Mouse (Mus musculus): ENCODE measurements around the gene Acsl1.
"Not testable (repeated sequence)": the region's sequence is repeated elsewhere in the genome, so short reads cannot be mapped to it uniquely, and the experiment has no call there.

Acsl1 gene

DNA sequence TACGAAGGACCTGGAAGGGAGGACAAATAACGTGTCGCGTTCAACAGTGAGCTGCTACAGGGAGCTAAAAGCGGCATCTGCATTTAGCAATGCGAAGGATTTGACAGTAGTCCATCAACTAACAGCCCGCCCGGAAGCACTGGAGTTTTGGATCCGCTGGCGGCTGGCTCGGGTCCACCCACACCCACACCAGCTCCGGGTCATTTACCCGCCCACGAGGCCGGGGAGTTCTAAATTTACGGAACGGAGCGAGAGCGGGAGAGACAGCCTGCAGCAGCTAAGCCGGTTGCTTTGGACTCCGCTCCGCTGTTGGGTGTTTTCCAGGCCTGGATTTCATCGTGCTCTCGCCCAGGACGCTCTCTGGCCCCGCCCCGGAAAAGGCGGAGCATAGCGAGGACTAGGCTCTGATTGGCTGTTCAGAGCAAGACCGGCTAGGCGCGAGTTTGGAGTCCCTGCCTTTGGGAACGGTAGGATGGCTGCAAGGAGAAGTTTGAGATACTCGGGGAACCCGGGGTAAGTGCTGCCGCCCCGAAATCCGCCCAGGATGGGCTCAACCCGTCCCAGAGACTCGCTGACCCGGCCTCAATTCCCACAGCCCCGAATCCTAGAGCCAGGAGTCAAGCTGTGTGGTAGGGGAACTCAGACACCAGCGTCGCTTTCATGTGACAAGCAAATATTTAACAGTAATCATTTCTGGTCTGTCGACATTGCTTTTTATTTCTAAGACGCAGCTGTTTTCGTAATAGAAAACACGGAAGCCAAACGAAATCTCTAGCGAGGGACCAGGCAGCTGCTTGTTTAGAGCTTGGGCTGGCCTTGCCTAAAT, 81.0 kb downstream of the Acsl1 start, which contains the start of gene Cenpu:
Gene Cenpu, plus strand, starts transcription at position 414 of the 826 bp plus-strand sequence.
- peak; percentile 99 for DNase-seq (ENCODE audit: low read depth in 1 of 2, low spot score in 2 of 2)

DNA sequence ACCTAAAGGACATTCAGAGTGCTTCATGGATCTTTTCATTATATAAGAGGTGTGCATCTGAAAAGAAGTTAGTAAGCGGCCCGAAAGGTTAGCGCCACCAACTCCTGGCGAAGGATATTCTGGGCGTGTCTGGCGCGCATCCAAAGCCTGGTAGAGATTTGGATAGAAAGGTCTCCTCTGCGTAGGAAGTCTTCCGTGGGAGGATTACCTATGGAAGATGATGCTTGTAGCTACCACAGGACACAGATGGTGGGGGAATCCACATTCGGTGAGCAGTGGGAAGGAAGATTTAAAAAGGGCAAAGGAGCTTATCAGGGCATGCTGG, 81.6 kb downstream of the Acsl1 start:
- no peak for DNase-seq (ENCODE audit: low read depth in 1 of 2, low spot score in 2 of 2)

DNA sequence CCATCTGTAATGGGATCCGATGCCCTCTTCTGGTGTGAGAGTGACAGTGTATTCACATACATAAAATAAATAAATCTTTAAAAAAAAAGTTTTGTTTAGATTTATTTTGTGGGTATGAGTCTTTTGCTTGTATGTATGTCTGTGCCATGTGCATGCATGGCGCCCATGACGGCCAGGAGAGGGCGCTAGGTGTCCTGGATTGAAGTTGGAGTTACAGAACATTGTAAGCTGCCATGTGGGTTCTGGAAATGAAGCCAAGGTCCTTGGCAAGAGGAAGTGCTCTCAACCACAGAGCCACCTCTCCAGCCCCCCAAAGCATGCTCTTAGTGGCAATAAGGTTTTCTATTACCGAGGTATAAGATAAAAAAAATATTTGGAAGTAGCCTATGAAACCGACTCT, 88.6 kb downstream of the Acsl1 start:
- peak in 1 of 2 experiments; percentile 14 for DNase-seq (ENCODE audit: low read depth in 1 of 2, low spot score in 2 of 2)

DNA sequence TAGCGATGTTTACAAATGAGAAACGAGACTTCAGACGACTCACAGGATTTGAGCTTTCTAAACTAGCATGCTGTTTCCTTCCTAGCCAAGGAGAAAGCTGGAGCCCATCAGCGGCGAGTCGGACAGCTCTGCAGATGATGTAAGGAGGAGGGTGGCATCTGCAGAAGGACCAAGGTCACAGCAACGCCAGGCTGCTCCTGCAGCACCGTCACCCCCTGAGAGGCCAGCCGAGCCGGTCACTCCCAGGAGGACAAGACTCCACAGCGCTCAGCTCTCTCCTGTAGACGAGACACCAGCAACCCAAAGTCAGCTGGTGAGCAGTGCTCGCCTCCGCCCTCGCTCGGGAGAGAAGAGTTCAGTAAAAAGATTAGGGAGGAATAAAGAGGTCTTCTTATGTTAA, 91.5 kb downstream of the Acsl1 start:
- no peak for DNase-seq (ENCODE audit: low read depth in 1 of 2, low spot score in 2 of 2)

DNA sequence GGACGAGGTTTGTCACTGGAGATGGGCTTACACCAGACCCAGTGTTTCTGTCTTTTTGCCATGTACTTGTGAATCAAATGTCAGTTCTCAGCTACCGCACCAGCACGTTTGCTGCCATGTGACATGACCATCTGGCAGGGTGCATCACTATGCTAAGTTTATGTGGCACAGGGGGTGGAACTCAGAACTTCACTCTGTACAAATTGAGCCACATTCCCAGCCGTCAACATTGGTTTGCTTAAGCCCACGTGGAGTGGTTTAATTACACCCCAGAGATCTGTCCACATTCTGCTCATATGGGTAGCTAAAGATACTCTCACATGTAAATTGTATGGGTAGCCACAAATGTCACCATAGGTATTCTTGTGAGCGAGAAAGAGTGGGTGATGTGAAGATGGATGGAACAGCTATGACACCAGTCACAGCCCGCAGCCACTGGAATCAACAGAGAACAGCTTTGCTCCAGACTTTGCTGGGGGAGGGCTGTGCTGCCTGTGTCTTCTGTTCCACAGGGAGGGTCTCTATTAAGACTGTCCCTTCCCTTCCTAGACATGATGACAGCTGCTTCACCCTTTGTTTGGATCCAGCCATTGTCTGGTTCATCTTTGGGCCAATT, 96.2 kb downstream of the Acsl1 start:
- DNase-seq (ENCODE audit: low read depth in 1 of 2, low spot score in 2 of 2), result no peak

DNA sequence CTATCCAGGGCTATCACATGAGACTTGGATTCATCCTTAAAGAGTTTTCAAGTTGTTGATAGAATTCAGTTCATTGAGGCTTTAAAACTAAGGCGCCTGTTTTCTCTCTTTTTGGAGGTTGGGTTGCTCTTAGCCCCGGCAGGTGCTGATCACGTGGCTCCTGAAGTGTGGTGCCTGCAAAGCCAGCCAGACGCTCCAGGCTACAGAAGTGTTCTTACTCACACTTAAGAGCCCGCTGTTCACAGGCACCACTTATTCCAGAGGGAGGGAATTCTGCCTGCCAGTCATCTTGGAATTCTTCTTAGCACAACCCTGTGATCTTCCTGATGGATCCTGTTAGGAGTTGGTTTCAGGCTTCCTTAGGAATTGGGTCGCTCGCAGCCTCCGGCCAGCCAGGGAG, 97.1 kb downstream of the Acsl1 start:
- no peak for DNase-seq (ENCODE audit: low read depth in 1 of 2, low spot score in 2 of 2)

DNA sequence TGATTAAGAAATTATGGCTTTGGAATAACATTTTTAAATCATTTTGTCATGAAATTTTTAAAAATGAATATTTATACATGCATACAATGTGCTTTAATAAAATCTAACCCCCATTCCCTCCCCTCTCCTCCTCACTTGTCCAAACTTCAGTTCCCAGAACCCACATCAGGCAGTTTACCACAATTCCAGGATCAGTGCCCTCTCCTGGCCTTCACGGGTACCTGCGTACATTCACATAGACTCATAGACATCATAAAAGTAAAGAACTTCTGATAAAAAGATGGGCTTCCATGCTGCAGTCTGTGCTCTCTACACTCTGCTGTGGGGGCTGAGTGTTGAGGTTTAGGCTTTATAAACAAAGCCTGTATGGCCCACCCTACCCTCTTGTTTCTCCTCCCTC, 98.1 kb downstream of the Acsl1 start:
- no peak for DNase-seq (ENCODE audit: low read depth in 1 of 2, low spot score in 2 of 2)

DNA sequence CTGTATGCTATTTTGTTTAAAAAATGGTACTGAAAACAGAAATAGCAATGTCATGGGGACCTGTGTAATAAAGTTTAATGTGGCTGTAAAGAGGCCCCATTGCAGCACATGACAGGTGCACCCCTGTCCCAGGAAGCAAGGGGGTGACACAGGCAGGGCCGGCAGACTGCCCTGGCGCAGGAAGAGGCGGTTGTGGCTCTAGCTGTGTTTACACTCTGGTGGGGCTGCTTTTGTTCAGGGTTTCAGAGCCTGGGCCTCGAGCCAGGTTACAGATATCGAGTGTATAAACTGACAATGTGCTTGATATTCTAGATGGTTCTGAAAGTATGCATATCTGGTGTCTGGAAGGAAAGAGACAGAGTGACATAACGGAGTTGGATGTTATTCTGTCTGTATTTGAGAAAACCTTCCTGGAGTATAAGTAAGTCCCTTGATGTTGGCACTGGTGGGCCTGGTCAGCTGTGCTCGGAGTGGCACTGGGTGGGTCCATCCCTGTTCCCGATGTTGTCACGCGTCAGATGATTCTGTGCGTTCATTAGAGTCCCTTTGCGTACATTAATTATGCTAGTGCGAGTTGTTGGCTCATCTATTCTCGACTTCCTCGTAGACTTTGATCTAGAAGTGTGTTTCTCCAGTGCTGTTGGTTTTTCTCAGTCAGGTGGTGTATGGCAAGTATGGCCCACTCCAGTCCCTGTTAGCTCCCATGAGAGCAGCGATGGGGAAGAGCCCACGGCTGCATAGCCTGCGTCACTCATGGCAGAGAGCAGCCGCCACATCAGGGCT, 99.0 kb downstream of the Acsl1 start:
- DNase-seq (ENCODE audit: low read depth in 1 of 2, low spot score in 2 of 2), result no peak

DNA sequence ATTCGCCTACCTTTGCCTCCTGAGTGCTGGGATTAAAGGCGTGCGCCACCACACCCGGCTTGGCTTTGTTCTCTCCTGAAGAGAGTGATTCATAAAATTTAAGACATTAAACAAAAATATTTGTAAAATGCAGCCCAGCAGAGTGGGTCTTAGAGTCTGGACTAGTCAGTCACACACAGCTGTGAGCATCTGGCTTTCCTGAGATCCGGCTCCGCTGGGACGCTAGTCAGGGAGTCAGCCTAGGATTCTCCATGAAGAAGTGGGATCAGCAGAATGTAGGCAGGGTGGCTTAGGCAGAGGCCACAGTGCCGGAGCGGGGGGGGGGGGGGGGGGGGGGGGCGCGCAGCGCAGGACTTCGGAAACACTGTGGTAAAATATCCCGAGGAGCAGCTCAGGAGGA, 99.8 kb downstream of the Acsl1 start:
- no peak for DNase-seq (ENCODE audit: low read depth in 1 of 2, low spot score in 2 of 2)

DNA sequence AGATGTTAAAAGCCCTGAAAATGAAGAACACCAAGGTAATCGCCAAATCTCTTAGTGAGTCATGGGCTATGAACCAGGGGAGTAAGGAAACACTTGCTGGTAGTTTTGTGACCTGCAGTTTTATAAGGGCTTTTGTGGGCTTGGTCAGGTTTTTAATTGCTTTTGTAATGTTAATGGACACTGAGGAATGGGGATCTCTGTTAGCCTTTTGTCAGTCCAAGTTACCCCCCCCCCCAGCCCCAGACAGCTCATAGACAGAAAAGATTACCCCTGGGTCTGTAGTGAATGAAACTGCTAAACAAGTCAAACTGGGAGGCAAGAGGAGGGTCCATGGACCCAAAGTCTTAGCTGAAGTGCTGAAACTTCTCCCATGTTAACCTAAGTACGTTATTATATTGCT, 102.6 kb downstream of the Acsl1 start:
- no peak for DNase-seq (ENCODE audit: low read depth in 1 of 2, low spot score in 2 of 2)

DNA sequence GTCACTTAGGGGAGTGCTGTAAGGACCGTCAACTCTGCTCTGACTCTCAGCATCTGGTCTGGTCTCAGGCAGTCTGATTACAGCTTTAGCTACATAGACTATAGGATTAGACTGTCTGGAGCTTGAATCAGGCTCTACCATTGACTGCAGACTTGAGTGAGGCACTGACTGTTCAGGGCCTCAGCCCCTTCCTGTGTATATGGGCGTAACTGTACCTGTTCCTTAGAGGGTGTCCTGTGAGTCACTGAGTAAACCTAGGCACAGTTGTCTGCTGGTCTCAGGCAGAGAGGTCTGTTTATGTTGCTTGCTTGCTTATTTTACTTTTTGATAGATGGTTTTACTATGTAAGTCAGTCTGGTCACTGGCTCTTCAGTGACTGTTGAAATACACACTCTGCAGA, 103.1 kb downstream of the Acsl1 start:
- no peak for DNase-seq (ENCODE audit: low read depth in 1 of 2, low spot score in 2 of 2)

DNA sequence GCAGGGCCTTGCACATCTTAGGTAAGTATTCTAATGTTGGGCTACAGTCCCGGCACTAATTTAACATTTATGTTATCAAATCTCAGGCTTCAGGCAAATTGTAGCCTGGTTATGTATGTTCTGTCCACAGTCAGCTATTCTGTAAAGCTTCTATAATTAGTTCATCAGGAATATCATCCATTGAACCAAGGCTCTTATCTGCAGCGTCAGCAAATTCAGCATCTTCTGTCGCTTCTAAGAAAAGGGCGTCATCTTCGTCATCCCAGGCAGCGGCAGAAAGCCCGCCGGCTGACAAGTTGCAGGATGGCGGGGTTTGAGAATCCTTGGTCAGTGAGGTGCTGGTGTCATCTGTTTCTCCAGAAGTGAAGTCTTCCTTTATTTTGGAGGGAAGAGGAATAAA, 108.0 kb downstream of the Acsl1 start:
- DNase-seq (ENCODE audit: low read depth in 1 of 2, low spot score in 2 of 2), result no peak

DNA sequence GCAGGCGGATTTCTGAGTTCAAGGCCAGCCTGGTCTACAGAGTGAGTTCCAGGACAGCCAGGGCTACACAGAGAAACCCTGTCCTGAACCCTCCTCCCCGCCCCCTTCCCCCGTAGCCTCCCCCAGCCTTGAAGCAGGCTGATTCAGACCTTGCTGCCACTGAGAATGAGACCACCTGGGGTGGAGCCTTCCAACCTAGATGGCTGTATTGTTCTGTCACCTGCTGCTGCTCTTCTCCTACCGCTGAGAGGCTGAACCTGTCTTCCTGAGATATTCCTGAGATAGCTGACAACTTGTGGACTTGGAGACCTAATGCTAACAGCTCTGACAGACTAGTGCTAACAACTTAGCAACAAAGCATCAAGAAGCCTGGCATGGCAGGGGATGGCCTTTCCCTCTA, 113.5 kb downstream of the Acsl1 start:
- not testable (repeated sequence) for DNase-seq (ENCODE audit: low read depth in 1 of 2, low spot score in 2 of 2)

DNA sequence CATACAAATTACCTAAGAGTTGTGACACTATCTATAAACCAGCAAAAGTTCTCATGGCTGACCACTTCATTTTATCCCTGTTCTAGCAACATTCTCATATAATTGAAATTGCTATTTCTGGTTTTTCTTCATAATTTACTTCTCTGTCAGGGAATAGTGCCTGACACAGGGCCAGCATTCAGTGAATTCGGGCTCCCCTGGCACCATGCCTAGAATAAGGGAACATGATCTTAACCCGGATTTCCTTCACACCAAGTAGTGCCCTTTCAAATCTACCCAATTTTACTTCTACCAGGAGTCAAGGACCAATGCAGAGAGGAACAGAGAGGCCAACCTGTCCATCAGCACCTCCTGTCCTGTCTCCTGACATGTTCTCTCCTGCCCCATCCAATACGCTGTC, 114.7 kb downstream of the Acsl1 start:
- no peak for DNase-seq (ENCODE audit: low read depth in 1 of 2, low spot score in 2 of 2)

All from monocyte, adult 2 months (primary cell).